Mouse (Mus musculus) 416B (cell line): ENCODE data around the gene Bcl2l12.

Experiments used
- DNase-seq: peaks from one replicate; pipeline ENCODE4 v3.0.0; 2011; ENCODE audit warnings: low read depth

Bcl2l12 gene

GRCm38 (mm10) chr7:44959281-44959680 lies 39.2 kb downstream of the Bcl2l12 start:
- no peak for DNase-seq

DNA sequence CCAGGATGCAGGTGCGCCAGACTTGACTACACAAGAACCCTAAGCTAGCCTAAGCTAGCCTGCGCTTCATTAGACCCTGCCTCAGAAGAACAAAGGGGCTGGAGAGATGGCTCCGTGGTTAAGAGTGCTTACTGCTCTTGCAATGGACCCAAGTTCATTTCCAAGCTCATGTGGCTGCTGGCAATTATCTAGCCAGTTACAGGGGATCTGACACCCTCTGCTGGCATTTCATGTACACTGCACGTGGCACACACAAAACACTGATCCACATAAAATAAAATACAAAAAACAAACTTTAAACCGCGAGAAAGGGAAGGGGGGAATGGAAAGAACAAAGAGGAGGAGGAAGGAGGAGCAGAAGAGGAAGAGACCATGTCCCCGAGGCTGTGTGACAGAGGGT lies 40.3 kb downstream of the Bcl2l12 start:
- peak; percentile 75 for DNase-seq

DNA sequence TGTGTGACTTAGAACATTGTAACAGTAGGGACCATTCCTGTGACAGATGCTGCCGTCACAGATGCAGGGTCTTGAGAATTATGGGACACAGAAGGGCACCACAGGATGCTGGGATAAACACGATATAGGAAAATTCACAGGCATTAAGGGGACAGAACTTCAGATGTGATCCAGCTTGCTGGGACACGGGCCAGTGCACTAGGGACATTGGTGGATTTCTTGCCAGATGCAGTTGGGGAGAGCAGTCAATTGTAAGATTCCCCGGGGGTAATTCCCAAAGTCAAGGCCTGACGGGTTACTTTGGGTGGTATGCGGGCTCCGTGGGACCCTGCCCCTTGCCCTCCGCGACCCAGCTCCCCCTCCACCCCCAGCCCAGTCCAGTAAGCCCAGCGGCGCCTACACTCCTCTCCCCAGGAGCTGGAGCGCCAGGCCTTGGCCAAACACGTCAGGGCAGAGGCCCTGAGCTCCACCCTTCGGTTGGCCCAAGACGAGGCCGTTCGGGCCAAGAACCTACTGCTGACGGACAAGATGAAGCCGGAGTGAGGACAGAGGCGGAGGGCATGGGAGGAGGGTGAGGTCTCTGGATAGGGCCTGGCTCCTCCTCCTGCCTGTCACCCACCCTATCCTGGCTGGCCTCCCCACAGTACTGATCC lies 41.2 kb downstream of the Bcl2l12 start:
- DNase-seq, result no peak

- no peak for DNase-seq
Observed at GRCm38 (mm10) chr7:44956266-44956665, 42.2 kb downstream of the Bcl2l12 start.

GRCm38 (mm10) chr7:44955628-44956027 lies 42.9 kb downstream of the Bcl2l12 start:
- peak; percentile 75 for DNase-seq

DNA sequence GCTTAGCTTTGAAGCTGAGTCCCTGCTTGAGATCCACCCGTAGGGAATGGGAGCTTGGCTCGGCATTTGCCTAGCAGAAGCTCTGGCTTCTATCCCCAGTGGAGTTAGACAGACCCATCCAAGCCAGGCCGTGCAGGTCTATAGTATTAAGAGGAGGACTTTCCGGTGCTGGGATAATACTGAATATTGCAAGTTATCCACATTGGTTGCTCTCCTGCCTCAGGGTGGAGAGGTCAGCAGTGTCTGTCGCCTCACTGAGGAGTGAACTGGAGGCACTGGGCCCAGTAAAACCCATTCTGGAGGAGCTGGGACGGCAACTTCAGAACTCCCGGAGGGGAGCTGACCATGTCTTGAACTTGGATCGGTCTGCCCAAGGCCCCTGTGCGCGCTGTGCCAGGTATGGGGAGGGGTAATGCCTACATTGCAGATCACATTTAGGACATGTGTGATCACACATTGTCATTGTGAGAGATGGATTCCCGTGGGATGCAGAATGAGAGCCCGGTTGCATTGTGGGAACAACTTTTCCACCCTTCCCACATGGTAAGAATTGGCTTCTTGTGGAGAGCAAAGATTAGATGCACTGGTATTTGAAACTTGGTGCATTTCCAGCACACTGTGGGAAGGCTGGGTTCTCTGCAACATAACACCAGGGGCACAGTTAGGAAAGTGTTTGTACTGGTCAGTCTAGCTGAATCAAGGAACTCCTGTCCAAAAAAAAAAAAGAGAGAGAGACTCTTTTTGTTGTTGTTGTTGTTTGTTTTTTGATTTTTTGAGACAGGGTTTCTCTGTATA lies 44.2 kb downstream of the Bcl2l12 start:
- DNase-seq, result no peak

DNA sequence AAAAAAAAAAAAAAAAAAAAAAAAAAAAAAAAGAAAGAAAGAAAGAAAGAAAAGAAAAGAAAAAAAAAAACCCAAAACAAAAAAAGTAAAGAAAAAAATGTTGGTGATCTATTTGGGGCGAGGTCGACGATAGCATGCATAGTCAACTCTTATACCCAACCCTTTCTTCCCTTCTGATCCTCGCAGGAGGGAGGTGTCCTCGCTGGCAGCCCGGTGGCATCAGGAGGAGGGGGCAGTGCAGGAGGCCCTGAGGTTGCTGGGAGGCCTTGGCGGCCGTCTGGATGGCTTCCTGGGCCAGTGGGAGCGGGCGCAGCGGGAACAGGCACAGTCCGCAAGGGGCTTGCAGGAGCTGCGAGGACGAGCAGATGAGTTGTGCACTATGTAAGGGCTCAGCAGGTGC lies 45.0 kb downstream of the Bcl2l12 start:
- DNase-seq, result no peak

- DNase-seq, result peak; percentile 98
Observed at GRCm38 (mm10) chr7:44952611-44953306, 45.8 kb downstream of the Bcl2l12 start.

DNA sequence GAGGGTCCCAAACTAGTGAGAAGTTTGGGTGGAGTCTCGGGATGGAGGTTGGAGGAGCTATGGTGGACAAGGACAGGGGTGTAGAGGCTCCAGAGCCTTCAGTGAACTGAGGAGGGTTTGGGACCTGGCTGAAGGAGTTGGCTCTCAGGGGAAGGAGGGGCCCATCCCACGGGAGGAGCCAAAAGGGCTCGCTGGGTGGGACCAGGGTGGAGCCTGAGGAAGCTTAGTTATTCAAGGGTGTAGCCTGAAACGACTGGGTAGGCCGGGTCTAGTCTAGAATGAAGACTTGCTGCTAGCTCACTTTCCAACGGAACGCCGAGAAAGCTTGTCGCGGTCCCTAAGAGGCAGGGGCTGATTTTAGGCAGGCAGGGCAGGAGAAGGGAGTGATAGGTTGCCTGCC lies 46.6 kb downstream of the Bcl2l12 start:
- DNase-seq, result peak; percentile 82

- DNase-seq, result no peak
Observed at GRCm38 (mm10) chr7:44949922-44950321, 48.6 kb downstream of the Bcl2l12 start.

GRCm38 (mm10) chr7:44942904-44943303 lies 55.6 kb downstream of the Bcl2l12 start, which contains the start of gene Tsks:
Gene Tsks (plus strand): TSS chr7:44943204.
- DNase-seq, result no peak
